Mouse (Mus musculus): ENCODE measurements around the gene Ildr2.

DNA sequence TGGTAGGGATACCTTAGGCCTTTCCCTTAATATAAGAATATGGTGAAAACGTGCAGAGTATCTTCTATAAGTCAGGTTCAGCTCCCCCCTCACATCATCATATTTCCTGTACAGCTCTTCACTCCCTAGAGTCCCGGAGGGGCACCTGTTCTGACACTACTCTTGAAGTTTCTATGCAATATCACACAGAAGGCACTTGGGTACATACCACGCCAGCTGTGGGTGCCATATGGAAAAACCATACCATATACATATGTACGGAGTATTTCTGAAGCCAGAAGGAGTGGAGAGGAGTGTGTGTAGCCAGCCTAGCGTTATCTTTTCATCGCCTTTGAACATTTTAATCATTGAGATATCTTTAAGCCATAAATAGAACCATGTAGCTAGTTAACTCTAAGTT, 36.6 kb downstream of the Ildr2 start:
- TF ChIP-seq CTCF (IDR thresholded peaks at IDR 0.05; ENCODE audit: insufficient read depth, low read depth, low read length) (no peak), POLR2A (IDR thresholded peaks at IDR 0.05; ENCODE audit: insufficient read depth, low read depth, low read length) (no peak)

All from olfactory bulb, adult 2 months (tissue).